ENCODE assay signal across 8 mouse cellular contexts in the genomic region with DNA sequence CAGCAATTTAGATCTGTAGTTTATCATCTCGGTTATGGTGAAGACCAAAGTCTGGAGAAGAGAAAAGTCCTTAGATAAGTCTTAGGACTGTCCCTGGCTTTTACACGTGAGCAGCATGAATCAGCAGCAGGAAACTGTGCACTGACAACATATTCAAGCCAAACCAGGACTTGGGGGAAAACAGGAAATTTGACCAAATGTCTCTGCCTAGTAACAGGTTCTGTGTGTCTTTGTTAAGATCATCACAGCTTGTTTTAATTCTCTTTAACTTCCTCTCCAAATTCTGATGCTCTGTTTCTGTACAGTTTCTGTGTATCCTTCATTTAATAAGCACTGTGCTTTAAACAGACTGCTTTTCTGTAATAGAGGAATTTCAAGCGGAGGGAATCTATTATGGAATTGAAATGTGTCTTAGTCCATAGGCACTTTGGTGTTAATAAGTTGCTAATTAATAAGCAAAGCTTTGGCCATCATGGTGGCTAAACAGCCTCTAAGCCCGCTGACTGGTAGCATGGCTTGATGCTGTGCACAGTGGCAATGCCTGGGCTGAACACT.
A peak's percentile ranks its signal among the peaks of the same experiment; 100 is the strongest.
DNase-seq lines count a peak whose midpoint lies in the region; ATAC-seq and TF ChIP-seq lines count a peak whose summit lies in the region.

No protein-coding gene starts in this region.

- ATAC-seq in hindbrain, embryonic 11.5 days (ENCODE audit: low FRiP score), result no peak
- ATAC-seq in hindbrain, embryonic 13.5 days (ENCODE audit: low FRiP score), result no peak
- no peak for ATAC-seq in heart, embryonic 15.5 days (replicated peaks; ENCODE audit: insufficient number of reproducible peaks, insufficient read depth, low FRiP score, low read depth)
- no peak for ATAC-seq in limb, embryonic 15.5 days (ENCODE audit: insufficient number of reproducible peaks, low FRiP score, low TSS enrichment, low read depth)

- 79% methylated on average over 4 of the region's 4 CpGs for WGBS in hindbrain, embryonic 11.5 days
- 80% methylated on average over 4 of the region's 4 CpGs for WGBS in hindbrain, embryonic 13.5 days
- 65% methylated on average over 4 of the region's 4 CpGs for WGBS in heart, embryonic 15.5 days
- 40% methylated on average over 4 of the region's 4 CpGs for WGBS in limb, embryonic 15.5 days

- no peak for TF ChIP-seq POLR2A in brain, embryonic 14.5 days (IDR thresholded peaks at IDR 0.05; ENCODE audit: borderline replicate concordance, extremely low read depth, insufficient read depth, insufficient read length, poor library complexity, severe bottlenecking)

- H3K27me3 ChIP-seq in hindbrain, embryonic 11.5 days (ENCODE audit: control insufficient read depth, insufficient read depth, low read length), result no peaks in the 10 kb centered on the region
- no peaks in the 10 kb centered on the region for H3K27me3 ChIP-seq in hindbrain, embryonic 13.5 days
- no peaks in the 10 kb centered on the region for H3K27me3 ChIP-seq in heart, embryonic 15.5 days
- H3K27me3 ChIP-seq in limb, embryonic 15.5 days, result no peaks in the 10 kb centered on the region

- no peaks in the 10 kb centered on the region for H3K4me1 ChIP-seq in hindbrain, embryonic 11.5 days (replicated peaks; ENCODE audit: control insufficient read depth, insufficient read depth, low read length)
- peaks cover 15% of the 10 kb centered on the region for H3K4me1 ChIP-seq in hindbrain, embryonic 13.5 days (replicated peaks)
- peaks cover 41% of the 10 kb centered on the region for H3K4me1 ChIP-seq in heart, embryonic 15.5 days (replicated peaks)
- H3K4me1 ChIP-seq in limb, embryonic 15.5 days, result peaks cover 44% of the 10 kb centered on the region

- DNase-seq in hindbrain, embryonic 11.5 days (ENCODE audit: low spot score), result no peak
- DNase-seq in brain, embryonic 14.5 days (ENCODE audit: low read depth), result peak; percentile 19
- DNase-seq in frontal cortex, postnatal 10 days (ENCODE audit: low spot score in 2 of 2), result no peak
- no peak for DNase-seq in cerebellum, adult 18-20 months
- DNase-seq in urinary bladder, adult 18-20 months (ENCODE audit: low spot score in 2 of 2), result no peak

- TF ChIP-seq CTCF in brain, embryonic 14.5 days (IDR thresholded peaks at IDR 0.05; ENCODE audit: borderline replicate concordance, extremely low read depth, insufficient read depth, insufficient read length), result no peak

- no peak overlapping the region for H3K4me2 ChIP-seq in hindbrain, embryonic 11.5 days (replicated peaks; ENCODE audit: low read depth, low read length)
- H3K4me2 ChIP-seq in hindbrain, embryonic 13.5 days, result no peak overlapping the region
- no peak overlapping the region for H3K4me2 ChIP-seq in heart, embryonic 15.5 days
- no peak overlapping the region for H3K4me2 ChIP-seq in limb, embryonic 15.5 days

- H3K27ac ChIP-seq in hindbrain, embryonic 11.5 days (ENCODE audit: low read depth, low read length), result peak overlapping the region; percentile 37; the same call in 1 of the 2 replicates
- H3K27ac ChIP-seq in hindbrain, embryonic 13.5 days, result no peak overlapping the region
- peak overlapping the region; percentile 77 for H3K27ac ChIP-seq in heart, embryonic 15.5 days
- H3K27ac ChIP-seq in limb, embryonic 15.5 days, result peak overlapping the region; percentile 88

- no peak overlapping the region for H3K4me3 ChIP-seq in hindbrain, embryonic 11.5 days (ENCODE audit: low read depth, low read length)
- no peak overlapping the region for H3K4me3 ChIP-seq in hindbrain, embryonic 13.5 days
- no peak overlapping the region for H3K4me3 ChIP-seq in heart, embryonic 15.5 days
- no peak overlapping the region for H3K4me3 ChIP-seq in limb, embryonic 15.5 days

- H3K9me3 ChIP-seq in hindbrain, embryonic 11.5 days (ENCODE audit: control insufficient read depth, low read length), result no peaks in the 10 kb centered on the region
- no peaks in the 10 kb centered on the region for H3K9me3 ChIP-seq in hindbrain, embryonic 13.5 days
- H3K9me3 ChIP-seq in heart, embryonic 15.5 days (replicated peaks), result no peaks in the 10 kb centered on the region
- no peaks in the 10 kb centered on the region for H3K9me3 ChIP-seq in limb, embryonic 15.5 days

- no peaks in the 10 kb centered on the region for H3K36me3 ChIP-seq in hindbrain, embryonic 11.5 days (ENCODE audit: control insufficient read depth, insufficient read depth, low read length)
- no peaks in the 10 kb centered on the region for H3K36me3 ChIP-seq in hindbrain, embryonic 13.5 days
- H3K36me3 ChIP-seq in heart, embryonic 15.5 days, result no peaks in the 10 kb centered on the region
- no peaks in the 10 kb centered on the region for H3K36me3 ChIP-seq in limb, embryonic 15.5 days

- no peak overlapping the region for H3K9ac ChIP-seq in hindbrain, embryonic 11.5 days (ENCODE audit: low read depth, low read length)
- no peak overlapping the region for H3K9ac ChIP-seq in hindbrain, embryonic 13.5 days
- H3K9ac ChIP-seq in heart, embryonic 15.5 days, result no peak overlapping the region
- H3K9ac ChIP-seq in limb, embryonic 15.5 days, result no peak overlapping the region
